Mouse (Mus musculus): ENCODE measurements at regions not wholly inside any gene's neighbourhood (a gene's known extent, or its start where the extent isn't known, plus 50 kb on each side); places are given as distances from the start of the nearest gene placed in this dataset.

GRCm38 (mm10) chr1:117243599-117243998 lies 440.8 kb downstream of the Gm19965 start:
- DNase-seq (ENCODE audit: low spot score in 2 of 2) = no peak

- DNase-seq (ENCODE audit: low spot score in 2 of 2) = peak in 1 of 2 experiments; percentile 21
Measured at GRCm38 (mm10) chr1:117248342-117248741, 445.6 kb downstream of the Gm19965 start.

GRCm38 (mm10) chr1:117290746-117291145 lies 406.2 kb upstream of the Gm28363 start:
- no peak for DNase-seq (ENCODE audit: low spot score in 2 of 2)

- DNase-seq (ENCODE audit: low spot score in 2 of 2) = no peak
Measured at GRCm38 (mm10) chr1:117299232-117299631, 397.7 kb upstream of the Gm28363 start.
